19 mouse cellular contexts compared by ENCODE assay signal in the genomic region with DNA sequence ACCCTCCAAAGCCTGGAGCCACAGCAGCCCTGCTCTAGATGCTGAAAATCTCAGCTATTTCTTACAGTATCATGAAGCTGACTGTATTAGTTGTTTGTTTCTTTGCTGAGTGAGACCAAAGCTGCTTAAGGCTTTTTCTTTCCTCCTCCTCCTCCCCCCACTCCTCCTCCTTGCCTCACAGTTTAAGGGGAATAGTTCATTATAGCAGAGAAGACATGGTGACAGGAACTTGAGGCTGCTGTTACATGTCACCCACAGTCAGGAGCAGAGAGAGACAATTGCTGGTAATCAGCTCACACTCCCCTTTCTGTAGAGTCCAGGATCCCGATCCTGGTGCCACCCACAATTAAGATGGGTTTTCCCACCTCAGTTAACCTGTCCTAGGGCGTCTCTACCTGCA. TPM values are rescaled to one million over a fixed set of nuclear protein-coding genes. Genes with fewer than 3 reads are reported as not detected.
A peak's percentile ranks its signal among the peaks of the same experiment; 100 is the strongest.
DNase-seq lines count a peak whose midpoint lies in the region; ATAC-seq lines count a peak whose summit lies in the region.
"Had no signal": no experiment of that assay in that cellular context is flagged by ENCODE, and none has a peak within 500 bp of the region (broad histone marks: within the 10 kb centered on the region; RNA-seq: fewer than 3 reads in every experiment).

No protein-coding gene starts in this region.

- H3K4me3 ChIP-seq in forebrain, embryonic 12.5 days (replicated peaks): no peak overlapping the region
- H3K4me3 ChIP-seq in forebrain, embryonic 14.5 days (ENCODE audit: low read depth, low read length): no peak overlapping the region
- H3K4me3 ChIP-seq in lung, embryonic 15.5 days: no peak overlapping the region
- H3K4me3 ChIP-seq in lung, embryonic 16.5 days (ENCODE audit: low read length): no peak overlapping the region
- no peak overlapping the region for H3K4me3 ChIP-seq in midbrain, embryonic 15.5 days
- H3K4me3 ChIP-seq: erythroblast, embryonic 14.5 days; heart, embryonic 15.5 days; midbrain, embryonic 12.5 days had no signal

- H3K27me3 ChIP-seq in forebrain, embryonic 12.5 days: 0 out of 2 replicates have a peak, but pooled peaks cover 12% of the 10 kb centered on the region
- H3K27me3 ChIP-seq in forebrain, embryonic 14.5 days (replicated peaks; ENCODE audit: control insufficient read depth, insufficient read depth, low read length): no peaks in the 10 kb centered on the region
- no peaks in the 10 kb centered on the region for H3K27me3 ChIP-seq in lung, embryonic 15.5 days
- no peaks in the 10 kb centered on the region for H3K27me3 ChIP-seq in lung, embryonic 16.5 days (ENCODE audit: control insufficient read depth, insufficient read depth, low read depth, low read length)
- H3K27me3 ChIP-seq in midbrain, embryonic 15.5 days (replicated peaks): no peaks in the 10 kb centered on the region
- H3K27me3 ChIP-seq: midbrain, embryonic 12.5 days had no signal

- H3K27ac ChIP-seq in forebrain, embryonic 12.5 days: 0 out of 2 replicates have a peak overlapping the region, but pooled peaks have one; percentile 19
- no peak overlapping the region for H3K27ac ChIP-seq in forebrain, embryonic 14.5 days (ENCODE audit: low read depth, low read length)
- H3K27ac ChIP-seq in lung, embryonic 15.5 days: peak overlapping the region; percentile 85
- peak overlapping the region; percentile 90 for H3K27ac ChIP-seq in lung, embryonic 16.5 days (ENCODE audit: low read length)
- peak overlapping the region; percentile 71 for H3K27ac ChIP-seq in midbrain, embryonic 15.5 days
- H3K27ac ChIP-seq: heart, embryonic 15.5 days; macrophage had no signal

- H3K9ac ChIP-seq in forebrain, embryonic 12.5 days: no peak overlapping the region
- no peak overlapping the region for H3K9ac ChIP-seq in forebrain, embryonic 14.5 days (ENCODE audit: low read length)
- no peak overlapping the region for H3K9ac ChIP-seq in lung, embryonic 15.5 days
- H3K9ac ChIP-seq in lung, embryonic 16.5 days (ENCODE audit: low read length): no peak overlapping the region
- H3K9ac ChIP-seq in midbrain, embryonic 15.5 days: no peak overlapping the region
- H3K9ac ChIP-seq: heart, embryonic 15.5 days had no signal

- no peak for DNase-seq in forebrain, embryonic 14.5 days (ENCODE audit: low spot score)
- DNase-seq in lung, adult 18-20 months: no peak
- DNase-seq in heart, adult 18-20 months: no peak
- DNase-seq in heart, postnatal 10 days: no peak
- DNase-seq: cerebellum, adult 2 months; gastrocnemius, postnatal 14 days; kidney, adult 11 months had no signal

- H3K4me2 ChIP-seq in forebrain, embryonic 12.5 days: no peak overlapping the region
- no peak overlapping the region for H3K4me2 ChIP-seq in forebrain, embryonic 14.5 days (ENCODE audit: low read length)
- no peak overlapping the region for H3K4me2 ChIP-seq in lung, embryonic 15.5 days
- no peak overlapping the region for H3K4me2 ChIP-seq in lung, embryonic 16.5 days (ENCODE audit: low read depth, low read length)
- H3K4me2 ChIP-seq in midbrain, embryonic 15.5 days: no peak overlapping the region
- H3K4me2 ChIP-seq: liver, embryonic 11.5 days; midbrain, embryonic 12.5 days had no signal

- no peaks in the 10 kb centered on the region for H3K9me3 ChIP-seq in forebrain, embryonic 12.5 days
- no peaks in the 10 kb centered on the region for H3K9me3 ChIP-seq in forebrain, embryonic 14.5 days (replicated peaks; ENCODE audit: control insufficient read depth, low read length)
- no peaks in the 10 kb centered on the region for H3K9me3 ChIP-seq in lung, embryonic 15.5 days
- 0 out of 2 replicates have a peak, but pooled peaks cover 4% of the 10 kb centered on the region for H3K9me3 ChIP-seq in lung, embryonic 16.5 days (ENCODE audit: control insufficient read depth, low read length)
- H3K9me3 ChIP-seq in midbrain, embryonic 15.5 days: no peaks in the 10 kb centered on the region
- H3K9me3 ChIP-seq: heart, embryonic 15.5 days; midbrain, embryonic 12.5 days had no signal

- WGBS in forebrain, embryonic 12.5 days: 61% methylated on average over 2 of the region's 2 CpGs
- WGBS in forebrain, embryonic 14.5 days: 52% methylated on average over 2 of the region's 2 CpGs
- 37% methylated on average over 2 of the region's 2 CpGs for WGBS in lung, embryonic 15.5 days
- WGBS in lung, embryonic 16.5 days: 37% methylated on average over 2 of the region's 2 CpGs
- WGBS in midbrain, embryonic 15.5 days: 66% methylated on average over 2 of the region's 2 CpGs

- ATAC-seq in forebrain, embryonic 12.5 days (ENCODE audit: low FRiP score): no peak
- ATAC-seq in forebrain, embryonic 14.5 days: no peak
- ATAC-seq in lung, embryonic 15.5 days (ENCODE audit: borderline replicate concordance, extremely low read depth, low FRiP score, low TSS enrichment): peak; percentile 85
- peak; percentile 90 for ATAC-seq in lung, embryonic 16.5 days (ENCODE audit: low read depth)
- no peak for ATAC-seq in midbrain, embryonic 15.5 days (replicated peaks)

- H3K4me1 ChIP-seq in forebrain, embryonic 12.5 days: peaks cover 19% of the 10 kb centered on the region
- H3K4me1 ChIP-seq in forebrain, embryonic 14.5 days (ENCODE audit: control insufficient read depth, insufficient read depth, low read length): peaks cover 10% of the 10 kb centered on the region; the same call in 1 of the 2 replicates
- peaks cover 25% of the 10 kb centered on the region for H3K4me1 ChIP-seq in lung, embryonic 15.5 days
- H3K4me1 ChIP-seq in lung, embryonic 16.5 days (replicated peaks; ENCODE audit: control insufficient read depth, insufficient read depth, low read length): peaks cover 8% of the 10 kb centered on the region
- H3K4me1 ChIP-seq in midbrain, embryonic 15.5 days: peaks cover 29% of the 10 kb centered on the region

- intact Hi-C loops in heart, postnatal 10 days (cut with DNase I): no loop called here

- H3K36me3 ChIP-seq in forebrain, embryonic 12.5 days (replicated peaks): no peaks in the 10 kb centered on the region
- no peaks in the 10 kb centered on the region for H3K36me3 ChIP-seq in forebrain, embryonic 14.5 days (ENCODE audit: control insufficient read depth, insufficient read depth, low read length)
- no peaks in the 10 kb centered on the region for H3K36me3 ChIP-seq in lung, embryonic 15.5 days
- no peaks in the 10 kb centered on the region for H3K36me3 ChIP-seq in lung, embryonic 16.5 days (ENCODE audit: control insufficient read depth, insufficient read depth, low read length)
- H3K36me3 ChIP-seq in midbrain, embryonic 15.5 days (replicated peaks): no peaks in the 10 kb centered on the region
- H3K36me3 ChIP-seq: heart, embryonic 15.5 days; midbrain, embryonic 12.5 days had no signal

RNA-seq across cellular contexts. Expression of a gene that starts 38.1 kb away (rescaled TPM):
- polyA plus RNA-seq in forebrain, embryonic 12.5 days (2016; fragmentation: Nextera tagmentation; extraction: Ambion mirVana): 0.36 and 0.72 TPM in 2 replicates
- 1.4 and 1.8 TPM in 2 replicates for polyA plus RNA-seq in forebrain, embryonic 14.5 days (2014; fragmentation: Nextera tagmentation; extraction: Ambion mirVana)
- 1.1 TPM in 2 replicates for polyA plus RNA-seq in lung, embryonic 15.5 days (2015; fragmentation: Nextera tagmentation; extraction: Ambion mirVana)
- 1.2 and 1.6 TPM in 2 replicates for polyA plus RNA-seq in lung, embryonic 16.5 days (2015; fragmentation: Nextera tagmentation; extraction: Ambion mirVana)
- polyA plus RNA-seq in midbrain, embryonic 15.5 days (2015; fragmentation: Nextera tagmentation; extraction: Ambion mirVana): 5.3 and 5.8 TPM in 2 replicates
- total RNA-seq in heart, adult 18-20 months (2021): not detected
- not detected for total RNA-seq in heart, postnatal 10 days (2021)
- total RNA-seq: common myeloid progenitor, adult 5-6 weeks; heart, adult 8-10 months; MEL had no signal
- polyA plus RNA-seq: erythroblast, embryonic 14.5 days; macrophage had no signal

Comparison
In these comparisons a context has a peak if more than half of its experiments do, and no peak if none do; other contexts are left out.
1. ATAC-seq: peak in lung, embryonic 15.5 days (single experiment) and lung, embryonic 16.5 days (single experiment); none in forebrain, embryonic 12.5 days (single experiment), forebrain, embryonic 14.5 days (single experiment) and midbrain, embryonic 15.5 days (single experiment).